Mouse (Mus musculus) stomach, embryonic 16.5 days (tissue): ENCODE results near the gene Tbc1d10c. TPM values are rescaled to one million over a fixed set of nuclear protein-coding genes. Genes with fewer than 3 reads are reported as not detected.

Experiments used
- ATAC-seq: fragments of 200-750 bp; cut with Nextera tagmentation; 2 replicates; pipeline ENCODE4 v1.8.0; 2017; ENCODE audit warnings: moderate number of reproducible peaks, moderate TSS enrichment; ENCODE audit not compliant: insufficient read depth, low FRiP score
- H3K27ac ChIP-seq: fragments of 300-500 bp; sonication (generic); 2 replicates; pipeline ENCODE4 v1.5.1; 2014; ENCODE audit warnings: low read length
- H3K27me3 ChIP-seq: fragments of 300-500 bp; sonication (generic); 2 replicates; pipeline ENCODE4 v1.6.1; 2014; ENCODE audit warnings: low read length, control low read depth, mixed read lengths; ENCODE audit not compliant: control insufficient read depth, insufficient read depth
- H3K36me3 ChIP-seq: fragments of 300-500 bp; sonication (generic); 2 replicates; pipeline ENCODE4 v1.6.1; 2014; ENCODE audit warnings: low read length; ENCODE audit not compliant: control insufficient read depth, insufficient read depth
- H3K4me1 ChIP-seq: fragments of 300-500 bp; sonication (generic); 2 replicates; pipeline ENCODE4 v1.6.1; 2014; ENCODE audit warnings: low read length, control low read depth, mixed read lengths; ENCODE audit not compliant: control insufficient read depth, insufficient read depth
- H3K4me2 ChIP-seq: fragments of 300-500 bp; sonication (generic); 2 replicates; pipeline ENCODE4 v1.6.1; 2014; ENCODE audit warnings: low read depth, low read length, mixed read lengths
- H3K4me3 ChIP-seq: fragments of 300-500 bp; sonication (generic); replicated peaks from 2 replicates; pipeline ENCODE4 v1.5.1; 2014; ENCODE audit warnings: mild to moderate bottlenecking, low read length
- H3K9ac ChIP-seq: fragments of 300-500 bp; sonication (generic); 2 replicates; pipeline ENCODE4 v1.6.1; 2014; ENCODE audit warnings: low read length
- H3K9me3 ChIP-seq: fragments of 300-500 bp; sonication (generic); replicated peaks from 2 replicates; pipeline ENCODE4 v1.6.1; 2016; ENCODE audit warnings: low read length, control low read depth; ENCODE audit not compliant: control insufficient read depth
- WGBS: fragments of 180-500 bp; shearing (Covaris S2); extraction: QIAGEN DNeasy Blood & Tissue Kit; methylation state at CpG from one replicate; pipeline ENCODE4 v1.1.7; 2014; 5-methylcytosine and 5-hydroxymethylcytosine counted together
- polyA plus RNA-seq: library from polyadenylated mRNA; unstranded; fragments of >200 nt; fragmentation: Nextera tagmentation; extraction: Ambion mirVana; gene quantifications from 2 replicates; pipeline ENCODE4 v1.2.1, GENCODE M21; 2015

The Tbc1d10c gene
- polyA plus RNA-seq, 1 experiment from 2014 or later: 3.6 TPM

DNA sequence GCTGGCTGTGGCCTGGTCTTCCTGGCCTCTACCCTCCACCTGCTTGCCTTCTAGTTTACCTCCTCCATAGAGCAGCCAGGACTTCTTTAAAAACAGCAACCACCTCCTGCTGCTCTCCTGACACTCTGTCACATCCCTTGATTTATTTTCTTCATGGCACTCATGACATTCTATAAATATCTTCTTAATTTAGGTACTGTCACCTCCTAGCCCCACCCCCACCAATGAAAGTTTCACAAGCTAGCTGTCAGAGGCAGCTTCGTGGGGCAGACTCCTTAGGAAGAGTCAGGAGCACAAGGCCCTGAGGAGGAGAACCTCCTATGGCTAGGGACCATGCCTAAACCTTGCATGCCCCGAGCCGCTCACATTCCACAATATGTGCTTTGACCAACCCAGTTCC lies 3.8 kb downstream of the Tbc1d10c start:
- no peaks in the 10 kb centered on the region for H3K36me3 ChIP-seq
- no peak overlapping the region for H3K4me2 ChIP-seq
- no peaks in the 10 kb centered on the region for H3K9me3 ChIP-seq
- peaks cover 7% of the 10 kb centered on the region for H3K4me1 ChIP-seq
- no peaks in the 10 kb centered on the region for H3K27me3 ChIP-seq
- WGBS: 74% methylated on average over 3 of the region's 3 CpGs
- no peak overlapping the region for H3K9ac ChIP-seq
- H3K27ac ChIP-seq: no peak overlapping the region
- no peak overlapping the region for H3K4me3 ChIP-seq
- ATAC-seq: no peak

DNA sequence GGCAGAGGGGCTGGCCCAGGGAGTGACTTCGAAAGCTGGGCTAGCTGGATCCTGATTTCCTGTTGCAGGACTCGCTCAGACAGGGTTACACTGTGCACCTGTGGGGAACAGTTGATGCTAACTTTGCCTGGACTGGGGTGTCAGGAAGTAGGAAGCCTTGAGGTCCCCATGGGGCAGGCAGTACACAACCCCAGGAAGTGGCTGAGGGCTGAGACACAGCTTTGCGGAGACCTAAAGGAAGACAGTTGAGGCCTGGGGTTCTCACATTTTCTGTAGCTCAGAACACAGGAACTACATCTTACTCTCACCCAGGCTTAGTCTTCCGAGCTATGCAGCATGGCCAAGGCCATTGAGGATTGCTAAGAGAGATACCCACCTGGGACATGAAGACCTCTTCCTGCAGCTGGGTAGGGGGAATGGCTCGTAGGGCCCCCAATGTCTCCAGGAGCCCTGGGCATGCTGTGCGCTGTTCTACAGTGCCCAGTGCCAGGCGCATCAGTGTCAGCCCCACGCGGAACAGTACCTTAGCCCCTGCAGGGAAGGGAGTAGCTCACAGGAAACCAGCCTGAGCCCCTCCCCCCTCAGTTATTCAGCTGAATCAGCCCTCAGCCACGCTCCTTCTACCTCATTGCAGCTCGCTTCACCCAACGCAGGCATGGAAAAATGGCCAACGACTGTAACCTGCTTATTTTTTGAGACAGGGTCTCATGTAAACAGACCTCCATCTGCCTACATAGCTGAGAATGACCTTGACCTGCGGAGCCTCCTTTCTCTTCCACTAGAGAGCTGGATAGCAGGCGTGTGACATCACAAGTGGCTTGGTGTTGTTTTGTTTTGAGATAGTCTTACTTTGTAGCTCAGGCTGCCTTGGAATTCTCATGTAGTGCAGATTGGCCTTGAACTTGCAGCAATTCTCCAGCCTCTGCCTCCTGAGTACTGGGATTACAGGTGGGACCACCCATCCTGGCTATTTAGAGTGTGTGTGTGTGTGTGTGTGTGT lies 5.8 kb downstream of the Tbc1d10c start:
- Histone ChIP-seq H3K9me3 (no peaks in the 10 kb centered on the region), H3K4me2 (no peak overlapping the region), H3K4me1 (peaks cover 8% of the 10 kb centered on the region), H3K4me3 (no peak overlapping the region), H3K27ac (no peak overlapping the region; the same call in 1 of the 2 replicates), H3K27me3 (no peaks in the 10 kb centered on the region), H3K9ac (0 out of 2 replicates have a peak overlapping the region, but pooled peaks have one; percentile 20), H3K36me3 (no peaks in the 10 kb centered on the region)
- 50% methylated on average over 15 of the region's 15 CpGs for WGBS
- ATAC-seq: no peak

- Histone ChIP-seq H3K27ac (no peak overlapping the region), H3K9ac (no peak overlapping the region), H3K4me3 (no peak overlapping the region), H3K27me3 (no peaks in the 10 kb centered on the region), H3K4me1 (peaks cover 8% of the 10 kb centered on the region), H3K4me2 (no peak overlapping the region), H3K9me3 (no peaks in the 10 kb centered on the region), H3K36me3 (no peaks in the 10 kb centered on the region)
- 81% methylated on average over 2 of the region's 2 CpGs for WGBS
- ATAC-seq: no peak
Measured at GRCm38 (mm10) chr19:4183689-4184088, 7.4 kb downstream of the Tbc1d10c start.

- peak; percentile 64; the same call in 1 of the 2 replicates for ATAC-seq
- no peaks in the 10 kb centered on the region for H3K27me3 ChIP-seq
- H3K4me3 ChIP-seq: no peak overlapping the region
- H3K36me3 ChIP-seq: no peaks in the 10 kb centered on the region
- peaks cover 8% of the 10 kb centered on the region for H3K4me1 ChIP-seq
- H3K4me2 ChIP-seq: no peak overlapping the region
- no peaks in the 10 kb centered on the region for H3K9me3 ChIP-seq
- no peak overlapping the region for H3K27ac ChIP-seq
- WGBS: 31% methylated on average over 3 of the region's 3 CpGs
- no peak overlapping the region for H3K9ac ChIP-seq
Measured at GRCm38 (mm10) chr19:4181892-4182291, 9.2 kb downstream of the Tbc1d10c start.

DNA sequence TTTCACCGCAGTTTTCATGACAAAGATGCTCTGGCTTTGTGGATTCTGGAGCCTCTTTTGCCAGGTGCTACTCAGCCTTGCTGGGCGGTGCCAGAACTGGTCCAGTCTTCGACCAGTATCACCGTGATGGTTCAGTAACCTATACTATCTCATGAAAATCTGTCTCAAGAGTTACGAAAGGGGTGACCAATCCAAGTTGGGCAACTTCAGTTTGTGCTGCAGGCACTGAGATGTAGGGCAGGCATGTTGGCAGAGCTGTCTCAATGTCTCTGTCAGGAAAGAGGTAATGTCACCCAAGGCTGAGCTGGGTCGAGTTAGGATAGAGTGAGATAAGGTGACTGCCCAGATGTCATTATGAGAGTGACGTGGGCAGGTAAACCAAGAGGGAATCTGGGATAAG lies 10.7 kb downstream of the Tbc1d10c start:
- no peak overlapping the region for H3K27ac ChIP-seq
- WGBS: 86% methylated on average over 7 of the region's 7 CpGs
- H3K36me3 ChIP-seq: no peaks in the 10 kb centered on the region
- H3K9ac ChIP-seq: no peak overlapping the region
- ATAC-seq: no peak
- H3K9me3 ChIP-seq: no peaks in the 10 kb centered on the region
- no peak overlapping the region for H3K4me2 ChIP-seq
- no peaks in the 10 kb centered on the region for H3K27me3 ChIP-seq
- peaks cover 12% of the 10 kb centered on the region for H3K4me1 ChIP-seq
- H3K4me3 ChIP-seq: no peak overlapping the region

- H3K27me3 ChIP-seq: no peaks in the 10 kb centered on the region
- peaks cover 13% of the 10 kb centered on the region for H3K4me1 ChIP-seq
- no peaks in the 10 kb centered on the region for H3K36me3 ChIP-seq
- ATAC-seq: peak; percentile 59; the same call in 1 of the 2 replicates
- H3K27ac ChIP-seq: no peak within 1 kb of the TSS
- H3K9me3 ChIP-seq: no peaks in the 10 kb centered on the region
- peak within 1 kb of the TSS; percentile 18; the same call in 1 of the 2 replicates for H3K4me3 ChIP-seq
- 9% methylated on average over 11 of the region's 11 CpGs for WGBS
- peak within 1 kb of the TSS; percentile 52 for H3K4me2 ChIP-seq
- peak within 1 kb of the TSS; percentile 70 for H3K9ac ChIP-seq
Measured at GRCm38 (mm10) chr19:4175368-4175947, 15.6 kb downstream of the Tbc1d10c start, which contains the start of gene Carns1. TSS of gene Carns1 (minus strand) at chr19:4175479.

- no peak overlapping the region for H3K4me2 ChIP-seq
- H3K9ac ChIP-seq: no peak overlapping the region
- no peak overlapping the region for H3K27ac ChIP-seq
- H3K9me3 ChIP-seq: no peaks in the 10 kb centered on the region
- no peaks in the 10 kb centered on the region for H3K27me3 ChIP-seq
- no peak overlapping the region for H3K4me3 ChIP-seq
- ATAC-seq: no peak
- 67% methylated on average over 11 of the region's 11 CpGs for WGBS
- H3K4me1 ChIP-seq: peaks cover 19% of the 10 kb centered on the region
- H3K36me3 ChIP-seq: no peaks in the 10 kb centered on the region
Measured at GRCm38 (mm10) chr19:4172925-4173324, 18.2 kb downstream of the Tbc1d10c start.

GRCm38 (mm10) chr19:4171393-4172290 lies 19.4 kb downstream of the Tbc1d10c start:
- Histone ChIP-seq H3K27ac (no peak overlapping the region), H3K4me1 (peaks cover 19% of the 10 kb centered on the region), H3K4me2 (no peak overlapping the region), H3K36me3 (no peaks in the 10 kb centered on the region), H3K4me3 (no peak overlapping the region), H3K9me3 (no peaks in the 10 kb centered on the region), H3K9ac (peak overlapping the region; percentile 3; the same call in 1 of the 2 replicates), H3K27me3 (no peaks in the 10 kb centered on the region)
- ATAC-seq: no peak
- 64% methylated on average over 13 of the region's 13 CpGs for WGBS
